Mouse (Mus musculus): ENCODE measurements around the gene Gm49396. TPM values are rescaled to one million over a fixed set of nuclear protein-coding genes. Genes with fewer than 3 reads are reported as not detected.

The Gm49396 gene
- polyA plus RNA-seq (2016; fragmentation: Nextera tagmentation; extraction: Ambion mirVana), result 5.8 and 6.7 TPM in 2 replicates

- under 1% methylated on average over 45 of the region's 45 CpGs for WGBS (ENCODE audit: insufficient replicate concordance)
- peaks cover 40% of the 10 kb centered on the region for H3K4me1 ChIP-seq
- ATAC-seq, result peak; percentile 83
Observed at GRCm38 (mm10) chr7:30563117-30563905, at the start of gene Gm49396, which contains the start of the genes U2af1l4 and Psenen. Gene Gm49396 (plus strand): TSS chr7:30563344. Gene U2af1l4 (plus strand): TSS chr7:30563301. Gene Psenen (minus strand): TSS chr7:30563627.

GRCm38 (mm10) chr7:30515003-30515760 is 48.0 kb upstream of the Gm49396 start:
- no peak for ATAC-seq
- Histone ChIP-seq H3K9ac (no peak overlapping the region), H3K27ac (no peak overlapping the region), H3K4me3 (no peak overlapping the region), H3K27me3 (replicated peaks) (0 out of 2 replicates have a peak, but pooled peaks cover 8% of the 10 kb centered on the region), H3K36me3 (no peaks in the 10 kb centered on the region), H3K4me2 (no peak overlapping the region), H3K9me3 (replicated peaks) (no peaks in the 10 kb centered on the region), H3K4me1 (no peaks in the 10 kb centered on the region)
- WGBS (ENCODE audit: insufficient replicate concordance), result 53% methylated on average over 24 of the region's 24 CpGs

More at GRCm38 (mm10) chr7:30563117-30563905, at the start of gene Gm49396, which contains the start of the genes U2af1l4 and Psenen:
- H3K36me3 ChIP-seq, result peaks cover 43% of the 10 kb centered on the region
- H3K27ac ChIP-seq, result peak within 1 kb of the TSS; percentile 96
- H3K4me3 ChIP-seq, result peak within 1 kb of the TSS; percentile 83
- no peaks in the 10 kb centered on the region for H3K27me3 ChIP-seq (replicated peaks)
- no peaks in the 10 kb centered on the region for H3K9me3 ChIP-seq (replicated peaks)
- H3K9ac ChIP-seq, result peak within 1 kb of the TSS; percentile 79
- H3K4me2 ChIP-seq, result peak within 1 kb of the TSS; percentile 82

- no peaks in the 10 kb centered on the region for H3K9me3 ChIP-seq (replicated peaks)
- H3K36me3 ChIP-seq, result peaks cover 2% of the 10 kb centered on the region
- H3K27ac ChIP-seq, result no peak overlapping the region
- H3K4me2 ChIP-seq, result no peak overlapping the region
- no peak overlapping the region for H3K9ac ChIP-seq
- 0 out of 2 replicates have a peak, but pooled peaks cover 7% of the 10 kb centered on the region for H3K27me3 ChIP-seq (replicated peaks)
- ATAC-seq, result no peak
- H3K4me3 ChIP-seq, result no peak overlapping the region
- 35% methylated on average over 8 of the region's 8 CpGs for WGBS (ENCODE audit: insufficient replicate concordance)
- no peaks in the 10 kb centered on the region for H3K4me1 ChIP-seq
Observed at GRCm38 (mm10) chr7:30518325-30518724, 44.8 kb upstream of the Gm49396 start.

- H3K4me2 ChIP-seq, result no peak overlapping the region
- 0 out of 2 replicates have a peak, but pooled peaks cover 3% of the 10 kb centered on the region for H3K27me3 ChIP-seq (replicated peaks)
- peaks cover 21% of the 10 kb centered on the region for H3K36me3 ChIP-seq
- no peak overlapping the region for H3K9ac ChIP-seq
- no peaks in the 10 kb centered on the region for H3K9me3 ChIP-seq (replicated peaks)
- ATAC-seq, result no peak
- no peak overlapping the region for H3K27ac ChIP-seq
- no peaks in the 10 kb centered on the region for H3K4me1 ChIP-seq
- 57% methylated on average over 4 of the region's 4 CpGs for WGBS (ENCODE audit: insufficient replicate concordance)
- H3K4me3 ChIP-seq, result no peak overlapping the region
Observed at GRCm38 (mm10) chr7:30520396-30520795, 42.7 kb upstream of the Gm49396 start.

- Histone ChIP-seq H3K4me1 (0 out of 2 replicates have a peak, but pooled peaks cover under 1% of the 10 kb centered on the region), H3K27ac (no peak overlapping the region), H3K36me3 (peaks cover 26% of the 10 kb centered on the region), H3K4me3 (no peak overlapping the region), H3K4me2 (no peak overlapping the region), H3K27me3 (replicated peaks) (0 out of 2 replicates have a peak, but pooled peaks cover 3% of the 10 kb centered on the region), H3K9me3 (replicated peaks) (no peaks in the 10 kb centered on the region), H3K9ac (no peak overlapping the region)
- 72% methylated on average over 5 of the region's 5 CpGs for WGBS (ENCODE audit: insufficient replicate concordance)
- no peak for ATAC-seq
Observed at GRCm38 (mm10) chr7:30520856-30521255, 42.3 kb upstream of the Gm49396 start.

- Histone ChIP-seq H3K27me3 (replicated peaks) (0 out of 2 replicates have a peak, but pooled peaks cover 3% of the 10 kb centered on the region), H3K4me1 (peaks cover 6% of the 10 kb centered on the region; the same call in 1 of the 2 replicates), H3K36me3 (peaks cover 46% of the 10 kb centered on the region), H3K4me3 (no peak overlapping the region), H3K9ac (no peak overlapping the region), H3K9me3 (replicated peaks) (no peaks in the 10 kb centered on the region), H3K27ac (no peak overlapping the region), H3K4me2 (no peak overlapping the region)
- 85% methylated on average over 10 of the region's 10 CpGs for WGBS (ENCODE audit: insufficient replicate concordance)
- ATAC-seq, result no peak
Observed at GRCm38 (mm10) chr7:30522871-30523270, 40.3 kb upstream of the Gm49396 start.

GRCm38 (mm10) chr7:30524487-30524886 is 38.7 kb upstream of the Gm49396 start:
- ATAC-seq, result no peak
- H3K4me3 ChIP-seq, result no peak overlapping the region
- no peak overlapping the region for H3K27ac ChIP-seq
- H3K27me3 ChIP-seq (replicated peaks), result 0 out of 2 replicates have a peak, but pooled peaks cover 3% of the 10 kb centered on the region
- H3K4me1 ChIP-seq, result peaks cover 6% of the 10 kb centered on the region; the same call in 1 of the 2 replicates
- no peak overlapping the region for H3K9ac ChIP-seq
- H3K9me3 ChIP-seq (replicated peaks), result no peaks in the 10 kb centered on the region
- 80% methylated on average over 6 of the region's 6 CpGs for WGBS (ENCODE audit: insufficient replicate concordance)
- H3K36me3 ChIP-seq, result peaks cover 62% of the 10 kb centered on the region
- H3K4me2 ChIP-seq, result no peak overlapping the region

- ATAC-seq, result no peak
- Histone ChIP-seq H3K27me3 (replicated peaks) (no peaks in the 10 kb centered on the region), H3K9ac (no peak overlapping the region), H3K4me1 (peaks cover 6% of the 10 kb centered on the region; the same call in 1 of the 2 replicates), H3K9me3 (replicated peaks) (no peaks in the 10 kb centered on the region), H3K4me3 (no peak overlapping the region), H3K4me2 (no peak overlapping the region), H3K27ac (no peak overlapping the region), H3K36me3 (peaks cover 77% of the 10 kb centered on the region)
- WGBS (ENCODE audit: insufficient replicate concordance), result 48% methylated on average over 10 of the region's 10 CpGs
Observed at GRCm38 (mm10) chr7:30525954-30526353, 37.2 kb upstream of the Gm49396 start.

- H3K4me3 ChIP-seq, result no peak overlapping the region
- no peaks in the 10 kb centered on the region for H3K27me3 ChIP-seq (replicated peaks)
- no peak overlapping the region for H3K27ac ChIP-seq
- no peak overlapping the region for H3K9ac ChIP-seq
- peaks cover 81% of the 10 kb centered on the region for H3K36me3 ChIP-seq
- ATAC-seq, result no peak
- H3K9me3 ChIP-seq (replicated peaks), result no peaks in the 10 kb centered on the region
- 54% methylated on average over 17 of the region's 17 CpGs for WGBS (ENCODE audit: insufficient replicate concordance)
- H3K4me2 ChIP-seq, result no peak overlapping the region; the same call in 1 of the 2 replicates
- peaks cover 10% of the 10 kb centered on the region for H3K4me1 ChIP-seq
Observed at GRCm38 (mm10) chr7:30526399-30526798, 36.7 kb upstream of the Gm49396 start.

- peaks cover 87% of the 10 kb centered on the region for H3K36me3 ChIP-seq
- H3K27ac ChIP-seq, result no peak overlapping the region
- 78% methylated on average over 14 of the region's 14 CpGs for WGBS (ENCODE audit: insufficient replicate concordance)
- no peaks in the 10 kb centered on the region for H3K9me3 ChIP-seq (replicated peaks)
- H3K4me1 ChIP-seq, result peaks cover 16% of the 10 kb centered on the region
- H3K4me3 ChIP-seq, result no peak overlapping the region
- ATAC-seq, result no peak
- H3K4me2 ChIP-seq, result no peak overlapping the region
- no peak overlapping the region for H3K9ac ChIP-seq
- H3K27me3 ChIP-seq (replicated peaks), result no peaks in the 10 kb centered on the region
Observed at GRCm38 (mm10) chr7:30526981-30527380, 36.2 kb upstream of the Gm49396 start.

GRCm38 (mm10) chr7:30531291-30531815 is 31.8 kb upstream of the Gm49396 start:
- no peak overlapping the region for H3K27ac ChIP-seq
- no peaks in the 10 kb centered on the region for H3K9me3 ChIP-seq (replicated peaks)
- no peak for ATAC-seq
- H3K36me3 ChIP-seq, result peaks cover 65% of the 10 kb centered on the region
- 73% methylated on average over 9 of the region's 9 CpGs for WGBS (ENCODE audit: insufficient replicate concordance)
- H3K4me2 ChIP-seq, result no peak overlapping the region
- peaks cover 44% of the 10 kb centered on the region for H3K4me1 ChIP-seq
- H3K27me3 ChIP-seq (replicated peaks), result no peaks in the 10 kb centered on the region
- H3K9ac ChIP-seq, result no peak overlapping the region
- no peak overlapping the region for H3K4me3 ChIP-seq

Data from liver, embryonic 12.5 days (tissue).